Mouse (Mus musculus): Measurements from ENCODE around the gene Rbm38.

- no peak for TF ChIP-seq CTCF (IDR thresholded peaks at IDR 0.05; ENCODE audit: borderline replicate concordance, extremely low read depth, insufficient read depth, insufficient read length)
- TF ChIP-seq POLR2A (IDR thresholded peaks at IDR 0.05; ENCODE audit: borderline replicate concordance, extremely low read depth, insufficient read depth, insufficient read length, poor library complexity, severe bottlenecking), result no peak
Observed at GRCm38 (mm10) chr2:173027169-173027823, 7.0 kb downstream of the Rbm38 start.
